Mouse (Mus musculus): Measurements from ENCODE around the gene Ece1. TPM values are rescaled to one million over a fixed set of nuclear protein-coding genes. Genes with fewer than 3 reads are reported as not detected.

Ece1 gene
- total and polyA plus RNA-seq, 3 experiments: under 0.01 to 0.02 TPM; not detected in 1

DNA sequence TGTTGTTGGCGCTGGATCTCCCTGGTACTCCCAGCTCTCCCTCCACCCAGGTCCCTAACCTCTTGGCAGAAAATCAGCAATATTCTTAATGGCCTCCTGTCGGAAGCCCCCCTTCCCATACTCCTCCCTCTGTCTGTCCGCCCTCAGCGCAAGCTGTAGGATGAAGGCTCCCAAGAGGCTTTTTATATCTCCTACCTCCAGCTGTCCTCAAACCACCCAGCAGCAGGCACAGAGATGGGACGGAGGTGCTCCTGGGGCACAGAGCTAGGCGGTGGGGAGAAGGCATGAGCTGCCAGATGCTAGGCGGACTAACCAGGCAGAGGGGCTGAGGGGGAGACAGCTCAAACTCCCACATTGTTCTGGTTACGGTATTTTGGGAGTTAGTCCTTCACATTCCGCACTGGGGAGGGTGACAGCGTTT is 3.2 kb downstream of the Ece1 start:
- peaks cover 5% of the 10 kb centered on the region; the same call in 1 of the 2 replicates for H3K27me3 ChIP-seq (ENCODE audit: insufficient read depth, low read length)
- DNase-seq (ENCODE audit: low spot score) (no peak), ATAC-seq (ENCODE audit: extremely low read depth, insufficient number of reproducible peaks, low FRiP score, poor library complexity, severe bottlenecking) (no peak)
- no peak for TF ChIP-seq GATA2 (IDR thresholded peaks at IDR 0.05; ENCODE audit: borderline replicate concordance, low read depth, low read length)
- TF ChIP-seq GATA1 (IDR thresholded peaks at IDR 0.05; ENCODE audit: borderline replicate concordance, low read length): no peak
- TF ChIP-seq TAL1 (conservative IDR thresholded peaks at IDR 0.05; ENCODE audit: low read depth, low read length): no peak
- TF ChIP-seq POLR2AphosphoS5 (IDR thresholded peaks at IDR 0.05; ENCODE audit: insufficient replicate concordance, low read depth, low read length): no peak
- TF ChIP-seq CTCF (IDR thresholded peaks at IDR 0.05; ENCODE audit: low read depth, low read length): no peak
- no peak overlapping the region for H3K4me3 ChIP-seq (ENCODE audit: low read depth, low read length)
- no peaks in the 10 kb centered on the region for H3K9me3 ChIP-seq (replicated peaks)
- H3K4me1 ChIP-seq (ENCODE audit: insufficient read depth, low read depth, low read length): no peaks in the 10 kb centered on the region; the same call in 1 of the 2 replicates
- H3K36me3 ChIP-seq (replicated peaks): no peaks in the 10 kb centered on the region

DNA sequence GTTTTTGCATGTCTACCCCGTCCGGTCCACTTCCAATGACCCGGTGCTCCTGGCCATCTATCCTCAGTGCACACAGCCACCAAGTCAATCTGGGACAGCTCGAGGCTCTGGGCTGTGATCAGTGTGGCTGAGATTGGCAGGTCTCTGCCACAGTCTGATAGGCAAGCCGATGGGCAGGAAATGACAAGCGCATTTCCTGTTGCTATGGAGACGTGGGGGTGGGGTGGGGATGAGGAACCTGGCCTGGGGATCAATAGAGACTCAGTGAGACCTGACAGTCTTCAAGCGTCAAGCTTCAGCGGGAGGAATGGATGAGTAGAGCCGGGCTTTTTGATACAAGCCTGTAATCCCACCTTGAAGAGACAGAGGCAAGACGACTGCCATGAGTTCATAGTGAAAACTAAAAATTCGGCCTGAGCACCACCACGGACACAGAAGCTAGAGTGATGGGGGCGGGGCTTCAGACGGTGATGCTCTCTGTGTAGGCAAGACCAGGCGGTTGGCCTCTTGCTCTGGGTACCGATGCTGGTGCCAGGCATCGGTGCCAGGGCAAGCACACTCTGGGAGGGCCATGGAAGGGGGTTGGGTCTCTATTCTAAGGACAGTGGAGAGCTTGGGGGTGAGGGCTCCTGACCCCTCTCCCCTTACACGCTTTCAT is 4.3 kb downstream of the Ece1 start:
- H3K27me3 ChIP-seq (ENCODE audit: insufficient read depth, low read length): peaks cover 5% of the 10 kb centered on the region; the same call in 1 of the 2 replicates
- no peak for ATAC-seq (ENCODE audit: extremely low read depth, insufficient number of reproducible peaks, low FRiP score, poor library complexity, severe bottlenecking)

DNA sequence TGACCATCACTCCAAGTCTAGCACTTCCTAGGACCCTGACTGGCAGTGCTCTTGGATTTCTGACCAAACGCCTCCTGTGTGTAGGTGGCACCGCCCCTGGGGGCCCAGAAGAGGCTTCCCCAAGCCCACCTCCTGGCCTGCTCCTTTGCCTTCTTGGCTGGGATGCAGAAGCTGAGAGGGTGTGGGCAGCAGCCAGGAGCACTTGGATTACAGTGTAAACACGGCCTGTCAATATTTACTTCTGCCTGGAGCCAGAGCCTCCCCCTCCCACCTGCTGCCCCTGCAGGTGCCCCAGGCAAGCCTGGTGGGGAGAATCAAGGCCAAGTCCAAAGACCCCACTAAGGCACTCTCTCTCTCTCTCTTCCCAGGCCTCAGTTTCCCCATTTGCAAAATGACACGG is 5.2 kb downstream of the Ece1 start:
- no peak for TF ChIP-seq CTCF (IDR thresholded peaks at IDR 0.05; ENCODE audit: low read depth, low read length)
- no peak for TF ChIP-seq GATA1 (IDR thresholded peaks at IDR 0.05; ENCODE audit: borderline replicate concordance, low read length)
- TF ChIP-seq GATA2 (IDR thresholded peaks at IDR 0.05; ENCODE audit: borderline replicate concordance, low read depth, low read length): no peak
- no peak for TF ChIP-seq TAL1 (conservative IDR thresholded peaks at IDR 0.05; ENCODE audit: low read depth, low read length)
- no peak for TF ChIP-seq POLR2AphosphoS5 (IDR thresholded peaks at IDR 0.05; ENCODE audit: insufficient replicate concordance, low read depth, low read length)
- peaks cover 5% of the 10 kb centered on the region; the same call in 1 of the 2 replicates for H3K27me3 ChIP-seq (ENCODE audit: insufficient read depth, low read length)
- no peaks in the 10 kb centered on the region for H3K36me3 ChIP-seq (replicated peaks)
- H3K4me3 ChIP-seq (ENCODE audit: low read depth, low read length): no peak overlapping the region
- DNase-seq (ENCODE audit: low spot score): no peak
- H3K9me3 ChIP-seq (replicated peaks): no peaks in the 10 kb centered on the region
- peaks cover 3% of the 10 kb centered on the region; the same call in 1 of the 2 replicates for H3K4me1 ChIP-seq (ENCODE audit: insufficient read depth, low read depth, low read length)
- ATAC-seq (ENCODE audit: extremely low read depth, insufficient number of reproducible peaks, low FRiP score, poor library complexity, severe bottlenecking): no peak

More for the DNA sequence above, 4.3 kb downstream of the Ece1 start:
- no peak for TF ChIP-seq GATA2 (IDR thresholded peaks at IDR 0.05; ENCODE audit: borderline replicate concordance, low read depth, low read length)
- no peak for TF ChIP-seq GATA1 (IDR thresholded peaks at IDR 0.05; ENCODE audit: borderline replicate concordance, low read length)
- no peak for TF ChIP-seq CTCF (IDR thresholded peaks at IDR 0.05; ENCODE audit: low read depth, low read length)
- TF ChIP-seq POLR2AphosphoS5 (IDR thresholded peaks at IDR 0.05; ENCODE audit: insufficient replicate concordance, low read depth, low read length): no peak
- TF ChIP-seq TAL1 (conservative IDR thresholded peaks at IDR 0.05; ENCODE audit: low read depth, low read length): no peak
- H3K36me3 ChIP-seq (replicated peaks): no peaks in the 10 kb centered on the region
- no peaks in the 10 kb centered on the region; the same call in 1 of the 2 replicates for H3K4me1 ChIP-seq (ENCODE audit: insufficient read depth, low read depth, low read length)
- DNase-seq (ENCODE audit: low spot score): no peak
- no peaks in the 10 kb centered on the region for H3K9me3 ChIP-seq (replicated peaks)
- no peak overlapping the region for H3K4me3 ChIP-seq (ENCODE audit: low read depth, low read length)

DNA sequence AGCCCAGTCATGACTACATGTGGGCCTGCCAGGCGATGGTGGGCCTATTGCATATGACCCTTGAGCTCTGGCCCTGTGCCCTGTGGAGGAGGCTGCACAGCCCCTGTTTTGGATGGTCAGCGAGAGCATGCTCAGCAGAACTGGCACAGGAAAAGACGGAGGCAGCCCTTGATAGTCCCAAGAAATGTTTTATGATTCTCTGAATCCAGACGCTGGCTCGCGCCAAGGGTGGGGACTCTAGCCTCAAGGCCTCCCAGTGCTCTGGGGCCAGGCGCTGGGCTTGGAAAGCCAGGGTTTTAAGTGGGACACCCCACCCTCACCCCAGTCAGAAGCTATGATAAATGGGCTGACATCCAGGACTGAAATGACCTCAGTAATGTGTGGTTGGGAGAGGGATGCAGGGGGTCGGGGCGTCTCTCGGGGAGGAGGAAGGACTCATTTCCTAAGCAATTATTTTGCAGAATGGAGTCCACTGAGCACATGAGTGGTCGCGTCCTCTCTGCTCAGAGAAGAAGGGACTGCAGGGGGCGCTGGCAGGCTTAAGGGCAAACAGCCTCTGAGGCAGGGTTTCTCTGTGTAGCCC is 5.7 kb downstream of the Ece1 start:
- Histone ChIP-seq H3K4me1 (ENCODE audit: insufficient read depth, low read depth, low read length) (0 out of 2 replicates have a peak, but pooled peaks cover 3% of the 10 kb centered on the region), H3K4me3 (ENCODE audit: low read depth, low read length) (no peak overlapping the region), H3K36me3 (replicated peaks) (no peaks in the 10 kb centered on the region), H3K9me3 (replicated peaks) (no peaks in the 10 kb centered on the region), H3K27me3 (ENCODE audit: insufficient read depth, low read length) (no peaks in the 10 kb centered on the region)
- TF ChIP-seq CTCF (IDR thresholded peaks at IDR 0.05; ENCODE audit: low read depth, low read length): no peak
- no peak for TF ChIP-seq GATA1 (IDR thresholded peaks at IDR 0.05; ENCODE audit: borderline replicate concordance, low read length)
- no peak for TF ChIP-seq GATA2 (IDR thresholded peaks at IDR 0.05; ENCODE audit: borderline replicate concordance, low read depth, low read length)
- DNase-seq (ENCODE audit: low spot score) (no peak), ATAC-seq (ENCODE audit: extremely low read depth, insufficient number of reproducible peaks, low FRiP score, poor library complexity, severe bottlenecking) (no peak)

DNA sequence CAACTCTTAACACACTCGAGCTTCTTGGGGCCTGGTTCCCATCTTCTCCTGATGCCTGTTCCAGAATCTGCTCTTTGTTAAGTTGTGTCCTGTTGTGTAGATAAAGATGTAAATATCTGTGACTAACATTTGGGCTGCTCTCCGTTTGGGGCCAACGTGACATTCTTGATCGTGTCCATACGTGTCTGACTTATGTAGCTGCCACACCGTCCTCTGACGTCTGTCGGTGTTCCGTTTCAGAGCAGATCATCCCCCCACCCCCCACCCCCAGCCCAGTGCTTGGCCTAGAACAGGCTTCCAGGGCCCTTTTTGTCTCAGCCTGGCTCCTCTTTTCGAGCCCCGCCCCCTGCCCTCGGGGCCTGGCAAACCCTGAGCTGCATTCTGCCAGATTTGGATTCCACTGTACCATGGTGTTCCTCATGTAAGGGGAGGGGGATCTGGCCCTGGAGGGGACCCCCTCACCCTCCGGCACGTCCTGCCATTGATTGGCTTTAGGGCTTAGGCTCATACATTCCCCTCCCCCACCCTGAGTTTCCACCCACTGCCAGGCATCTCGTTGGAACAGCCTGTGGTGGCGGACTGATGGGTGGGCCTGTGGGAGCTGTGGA is 7.7 kb downstream of the Ece1 start:
- ATAC-seq (ENCODE audit: extremely low read depth, insufficient number of reproducible peaks, low FRiP score, poor library complexity, severe bottlenecking) (no peak), DNase-seq (ENCODE audit: low spot score) (no peak)
- Histone ChIP-seq H3K4me1 (ENCODE audit: insufficient read depth, low read depth, low read length) (0 out of 2 replicates have a peak, but pooled peaks cover 3% of the 10 kb centered on the region), H3K4me3 (ENCODE audit: low read depth, low read length) (no peak overlapping the region), H3K27me3 (ENCODE audit: insufficient read depth, low read length) (no peaks in the 10 kb centered on the region), H3K9me3 (replicated peaks) (no peaks in the 10 kb centered on the region), H3K36me3 (replicated peaks) (no peaks in the 10 kb centered on the region)
- no peak for TF ChIP-seq POLR2AphosphoS5 (IDR thresholded peaks at IDR 0.05; ENCODE audit: insufficient replicate concordance, low read depth, low read length)
- TF ChIP-seq GATA2 (IDR thresholded peaks at IDR 0.05; ENCODE audit: borderline replicate concordance, low read depth, low read length): no peak
- no peak for TF ChIP-seq CTCF (IDR thresholded peaks at IDR 0.05; ENCODE audit: low read depth, low read length)
- no peak for TF ChIP-seq TAL1 (conservative IDR thresholded peaks at IDR 0.05; ENCODE audit: low read depth, low read length)
- no peak for TF ChIP-seq GATA1 (IDR thresholded peaks at IDR 0.05; ENCODE audit: borderline replicate concordance, low read length)

DNA sequence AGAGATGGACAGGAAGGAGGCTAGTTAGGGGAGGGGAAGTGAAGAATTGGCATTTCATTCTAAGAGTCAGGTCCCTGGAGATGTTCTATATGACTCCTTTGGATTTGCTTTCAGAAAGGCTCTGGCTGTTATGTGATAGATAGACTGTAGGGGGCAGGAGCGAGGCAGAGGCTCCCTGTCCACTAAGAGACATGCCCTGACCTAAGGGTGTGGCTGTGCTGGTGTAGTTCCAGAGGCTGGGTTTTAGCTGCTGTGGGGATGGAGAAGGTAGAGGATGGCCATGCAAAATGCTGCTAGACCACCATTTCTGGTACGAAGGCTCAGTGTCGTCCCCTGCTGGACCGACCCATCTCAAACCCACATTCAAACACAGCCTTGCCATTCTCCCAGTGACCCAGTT is 8.9 kb downstream of the Ece1 start:
- no peak overlapping the region for H3K4me3 ChIP-seq (ENCODE audit: low read depth, low read length)
- ATAC-seq (ENCODE audit: extremely low read depth, insufficient number of reproducible peaks, low FRiP score, poor library complexity, severe bottlenecking) (no peak), DNase-seq (ENCODE audit: low spot score) (no peak)
- 0 out of 2 replicates have a peak, but pooled peaks cover 3% of the 10 kb centered on the region for H3K4me1 ChIP-seq (ENCODE audit: insufficient read depth, low read depth, low read length)
- H3K9me3 ChIP-seq (replicated peaks): no peaks in the 10 kb centered on the region
- H3K36me3 ChIP-seq (replicated peaks): no peaks in the 10 kb centered on the region
- no peaks in the 10 kb centered on the region for H3K27me3 ChIP-seq (ENCODE audit: insufficient read depth, low read length)
- TF ChIP-seq TAL1 (conservative IDR thresholded peaks at IDR 0.05; ENCODE audit: low read depth, low read length): no peak
- TF ChIP-seq CTCF (IDR thresholded peaks at IDR 0.05; ENCODE audit: low read depth, low read length): no peak; the same call in 1 of the 2 replicates
- no peak for TF ChIP-seq GATA1 (IDR thresholded peaks at IDR 0.05; ENCODE audit: borderline replicate concordance, low read length)
- no peak for TF ChIP-seq POLR2AphosphoS5 (IDR thresholded peaks at IDR 0.05; ENCODE audit: insufficient replicate concordance, low read depth, low read length)
- no peak for TF ChIP-seq GATA2 (IDR thresholded peaks at IDR 0.05; ENCODE audit: borderline replicate concordance, low read depth, low read length)

Measured in G1E (cell line).